Mouse (Mus musculus): ENCODE results near the gene P2ry10b.

GRCm38 (mm10) chrX:107150752-107151515 lies 2.2 kb downstream of the P2ry10b start:
- TF ChIP-seq CTCF (IDR thresholded peaks at IDR 0.05; ENCODE audit: control insufficient read depth, insufficient read depth, insufficient read length) (no peak), USF1 (IDR thresholded peaks at IDR 0.05; ENCODE audit: low read depth) (no peak), FOSL1 (IDR thresholded peaks at IDR 0.05; ENCODE audit: insufficient read depth, low read length, poor library complexity, severe bottlenecking) (no peak), MYOD1 (IDR thresholded peaks at IDR 0.05; ENCODE audit: control insufficient read depth, insufficient read length, low read depth) (peak; percentile 6), MAX (IDR thresholded peaks at IDR 0.05) (no peak)
